Mouse (Mus musculus) granulocyte monocyte progenitor cell, adult 5-6 weeks (primary cell): ENCODE measurements around the gene Zfp78. TPM values are rescaled to one million over a fixed set of nuclear protein-coding genes. Genes with fewer than 3 reads are reported as not detected.
"Not testable (repeated sequence)": the region's sequence is repeated elsewhere in the genome, so short reads cannot be mapped to it uniquely, and the experiment has no call there.

Experiments
- ATAC-seq: replicated peaks from 2 replicates; pipeline ENCODE4 v1.8.0; 2016; ENCODE audit warnings: mild to moderate bottlenecking, moderate TSS enrichment, inconsistent platforms; ENCODE audit not compliant: poor library complexity, severe bottlenecking
- total RNA-seq, 2 experiments: library from RNA; stranded (forward) in 1 of 2; stranded (reverse) in 1 of 2; fragments of 200-712, 200-1000 nt in 1 of 2; fragments of >200 nt in 1 of 2; fragmentation: Nextera tagmentation in 1 of 2; gene quantifications; 2 replicates each; pipeline ENCODE4 v1.2.3; 2014 to 2017

The Zfp78 gene
- total RNA-seq (2014; fragmentation: Nextera tagmentation), result 1.8 and 2.9 TPM in 2 replicates
- 0.88 and 2.6 TPM in 2 replicates for total RNA-seq (2017)

DNA sequence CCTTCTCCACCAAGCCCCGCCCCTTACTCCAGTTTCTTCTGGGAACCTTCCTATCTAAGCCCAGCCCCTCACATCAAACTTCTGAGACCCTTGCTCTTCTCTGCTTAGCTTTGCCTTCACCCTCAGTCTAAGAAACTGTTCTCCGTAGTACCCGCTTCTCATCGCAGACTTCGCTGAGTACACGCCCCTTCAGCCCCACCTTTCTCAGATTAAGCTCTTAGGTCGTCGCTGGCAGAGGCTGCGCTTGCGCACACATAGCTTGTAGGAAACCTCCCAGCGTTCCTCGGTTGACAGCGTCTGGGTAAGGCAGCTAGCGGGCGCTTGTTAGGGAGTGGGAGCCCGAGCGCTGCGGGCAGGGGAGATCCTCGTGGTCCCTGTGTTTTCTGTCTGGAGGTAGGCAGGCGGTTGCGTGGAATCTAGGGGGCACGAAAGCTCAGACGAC lies at the start of gene Zfp78:
Zfp78 (plus strand) TSS at position 234 of the 442 bp plus-strand sequence.
- ATAC-seq, result peak; percentile 65

DNA sequence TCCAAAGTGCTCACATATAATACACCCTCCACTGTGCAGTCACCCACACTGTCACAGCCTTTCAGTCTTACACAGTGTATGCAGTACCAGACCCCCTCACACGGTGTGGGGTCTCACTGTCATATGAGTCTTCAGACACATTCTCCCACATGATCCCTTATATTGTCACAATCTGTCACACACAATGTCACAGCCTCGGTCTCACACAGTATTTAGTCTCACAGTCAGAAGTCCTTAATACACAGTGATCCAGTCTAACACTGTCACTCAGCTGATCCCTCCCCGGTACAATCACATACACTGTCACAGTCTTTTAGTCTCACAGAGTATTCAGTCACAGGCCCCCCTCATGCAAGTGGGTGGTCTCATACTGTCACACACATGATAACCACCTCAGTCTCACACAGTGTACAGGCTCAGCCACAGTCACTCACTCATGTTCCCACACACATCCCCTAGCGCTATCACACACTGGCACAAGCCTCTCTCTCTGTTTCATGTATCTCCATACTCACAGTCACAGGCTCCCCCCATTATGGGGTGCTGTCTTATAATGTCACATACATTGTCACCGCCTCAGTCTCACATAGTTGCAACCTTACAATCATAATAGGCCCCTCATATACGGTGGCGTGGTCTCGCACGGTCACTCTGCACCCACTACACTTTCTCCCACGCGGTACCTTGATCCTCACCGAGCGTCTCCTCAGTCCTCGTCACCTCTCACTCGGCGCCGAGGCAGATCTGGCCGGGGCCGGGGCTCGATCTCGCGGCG lies 32.4 kb upstream of the Zfp78 start:
- ATAC-seq, result peak; percentile 30

DNA sequence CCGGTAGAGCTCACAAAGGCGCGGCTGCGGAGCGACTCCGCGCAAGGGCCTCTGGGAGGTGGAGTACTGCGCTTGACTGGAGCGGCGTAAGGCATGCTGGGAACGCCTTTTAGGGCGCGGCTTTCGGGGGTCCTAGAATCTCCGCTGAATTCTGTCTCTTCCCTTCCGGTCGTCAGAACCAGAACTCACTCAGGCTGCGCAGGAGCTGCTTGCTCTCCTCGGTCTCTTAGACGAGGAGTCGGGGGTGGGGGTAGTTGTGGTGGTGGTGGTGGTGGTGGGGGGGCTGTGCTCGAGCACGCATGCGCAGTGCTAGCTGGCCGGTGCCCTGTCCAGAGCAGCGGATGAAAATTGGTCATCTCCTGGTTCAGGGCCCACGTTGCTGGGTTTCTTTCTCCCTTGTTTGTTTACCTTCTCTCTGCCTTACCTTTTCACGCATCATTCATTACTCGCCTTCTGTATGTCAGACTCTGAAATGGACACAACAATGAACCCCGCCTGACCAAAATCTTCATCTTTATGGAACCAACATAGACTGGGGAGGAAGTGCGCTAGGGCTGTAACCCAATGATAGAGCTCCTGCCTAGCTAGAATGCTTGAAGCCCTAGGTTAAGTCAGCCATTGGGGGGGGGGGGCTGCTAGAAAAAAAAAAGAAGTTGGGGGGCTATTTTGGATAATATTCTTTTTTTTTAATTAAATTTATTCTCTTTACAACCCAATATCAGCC lies 31.7 kb upstream of the Zfp78 start, which contains the start of gene Zfp583:
Zfp583 (minus strand) TSS at position 53 of the 724 bp plus-strand sequence.
- peak; percentile 98 for ATAC-seq

DNA sequence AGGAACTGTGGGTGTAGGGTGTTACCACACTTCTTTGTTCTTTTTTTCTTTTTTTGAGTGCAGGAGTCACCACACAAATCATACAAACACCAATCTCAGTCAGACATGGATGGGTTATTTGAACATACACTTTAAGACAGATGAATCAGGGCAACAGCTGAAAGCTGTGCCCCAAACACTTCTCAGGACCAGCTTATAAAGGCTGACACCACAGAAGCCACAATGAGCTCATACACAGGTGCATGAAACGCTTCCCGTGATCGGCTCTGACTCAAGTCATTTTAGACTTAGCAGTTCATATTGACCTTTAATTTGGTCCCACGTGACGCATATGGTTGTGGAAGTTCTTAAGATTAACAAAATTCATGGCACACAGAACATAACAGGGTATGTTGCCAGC lies 23.2 kb upstream of the Zfp78 start:
- ATAC-seq, result no peak

DNA sequence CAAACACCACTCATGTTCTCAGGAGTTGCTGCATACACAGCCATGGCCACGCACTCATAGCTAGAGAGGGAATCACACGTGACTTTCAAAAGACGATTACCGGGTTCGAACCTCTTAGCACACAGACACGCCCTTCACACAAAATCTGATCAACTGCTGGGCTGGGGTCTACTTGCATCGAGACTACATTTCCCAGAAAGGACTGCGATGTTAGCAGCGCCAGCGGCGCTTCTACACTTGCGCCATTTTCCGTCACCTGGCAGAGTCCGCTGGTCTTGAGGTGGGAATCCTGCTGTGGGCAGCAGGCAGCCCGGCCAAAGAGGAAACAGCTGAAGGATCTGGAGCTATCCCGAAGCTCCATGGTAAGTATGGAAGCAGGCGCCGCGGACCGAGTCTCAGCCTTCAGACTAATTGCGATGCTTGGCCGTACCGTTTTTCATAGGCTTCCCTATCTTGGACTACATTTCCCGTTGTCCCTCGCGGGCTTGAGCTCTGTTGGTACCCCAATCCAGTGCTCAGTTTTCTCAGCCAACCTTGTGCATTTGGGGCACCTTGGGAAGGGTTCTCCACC lies 19.5 kb upstream of the Zfp78 start, which contains the start of gene Gm3854:
Gm3854 (plus strand) TSS at position 259 of the 571 bp plus-strand sequence.
- ATAC-seq, result peak; percentile 92

DNA sequence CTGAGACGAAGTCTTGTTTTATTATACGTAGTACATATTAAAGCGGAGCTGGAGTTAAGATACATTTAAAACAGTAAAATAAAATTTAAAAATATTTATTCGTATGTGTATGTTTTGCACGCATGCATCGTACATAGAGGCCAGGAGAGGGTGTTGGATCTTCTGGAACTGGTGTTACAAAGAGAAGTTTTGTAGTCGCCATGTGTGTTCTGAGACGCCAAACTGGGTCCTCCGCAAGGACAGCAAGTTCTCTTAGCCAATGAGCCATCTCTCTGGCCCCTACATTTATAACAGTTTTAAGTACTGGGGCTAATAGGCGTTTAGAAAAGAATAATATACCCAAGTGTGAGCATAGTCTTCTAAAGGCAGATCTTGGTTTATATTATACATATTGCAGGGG lies 19.0 kb upstream of the Zfp78 start:
- no peak for ATAC-seq

DNA sequence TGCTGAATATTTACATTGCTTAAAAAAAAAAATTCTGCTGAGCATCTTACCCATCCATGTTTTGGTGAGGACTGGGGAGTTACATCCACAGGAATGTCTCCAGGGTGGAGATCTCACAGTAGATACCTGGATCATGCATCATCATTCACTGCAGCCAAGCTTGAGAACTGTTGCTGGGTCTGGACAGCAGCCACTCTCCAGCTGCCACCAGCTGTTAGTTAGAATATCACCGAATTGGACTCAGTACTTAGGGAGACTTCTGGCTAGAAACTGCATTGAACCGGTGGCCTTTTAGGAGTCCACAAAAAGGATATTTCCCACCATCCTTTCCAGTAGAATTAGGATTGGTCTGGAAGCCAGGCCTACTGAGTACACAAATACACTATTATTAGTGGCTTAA lies 5.0 kb upstream of the Zfp78 start:
- ATAC-seq, result no peak

DNA sequence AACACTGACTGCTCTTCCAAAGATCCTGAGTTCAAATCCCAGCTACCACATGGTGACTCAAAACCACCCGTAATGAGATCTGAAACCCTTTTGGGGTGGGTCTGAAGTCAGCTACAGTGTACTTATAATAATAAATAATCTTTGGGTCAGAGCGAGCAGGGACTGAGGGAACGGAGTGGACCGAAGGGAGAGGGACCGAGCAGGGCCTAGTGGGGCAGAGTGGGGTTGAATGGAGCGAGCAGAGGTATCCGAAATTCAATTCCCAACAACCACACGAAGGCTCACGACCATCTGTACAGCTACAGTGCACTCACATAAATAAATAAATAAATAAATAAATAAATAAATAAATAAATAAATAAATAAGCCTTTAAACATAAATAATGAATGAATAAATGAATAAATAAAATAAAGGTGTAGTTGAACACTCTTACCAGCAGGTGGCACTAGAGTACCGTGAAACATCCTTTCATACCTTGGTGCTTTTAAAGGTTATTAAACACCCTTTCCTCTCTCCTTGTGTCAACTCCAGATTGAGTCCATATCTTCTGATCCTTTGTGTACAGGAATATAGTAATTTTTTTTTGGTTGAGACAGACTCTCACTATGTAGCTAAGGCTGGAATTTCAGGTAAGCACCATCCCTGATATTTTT lies 4.0 kb upstream of the Zfp78 start:
- ATAC-seq, result no peak

DNA sequence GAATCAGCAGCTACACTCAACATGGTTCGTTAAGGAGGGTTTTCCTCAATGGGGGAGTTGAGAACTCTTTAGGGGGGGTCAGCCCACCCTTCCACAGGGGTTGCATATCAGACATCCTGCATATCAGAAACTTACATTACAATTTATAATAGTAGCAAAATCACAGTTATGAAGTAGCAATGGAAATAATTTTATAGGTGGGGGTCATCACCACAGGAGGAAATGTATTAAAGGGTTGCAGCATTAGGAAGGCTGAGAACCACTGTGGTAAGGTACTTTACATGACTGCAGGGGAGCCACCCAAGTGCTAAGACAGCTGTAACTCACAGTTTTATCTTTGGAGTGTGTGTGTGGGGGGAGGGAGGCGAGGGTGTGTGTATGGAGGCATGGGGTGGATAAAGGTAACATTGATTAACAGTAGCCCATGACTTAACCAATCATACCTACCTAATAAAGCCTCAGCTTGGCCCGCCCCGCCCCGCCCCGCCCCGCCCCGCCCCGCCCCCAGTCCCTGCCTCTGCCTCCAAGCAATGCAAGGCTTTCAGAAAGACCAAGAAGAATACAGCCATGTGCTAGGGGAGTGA lies 2.5 kb upstream of the Zfp78 start:
- ATAC-seq, result no peak

DNA sequence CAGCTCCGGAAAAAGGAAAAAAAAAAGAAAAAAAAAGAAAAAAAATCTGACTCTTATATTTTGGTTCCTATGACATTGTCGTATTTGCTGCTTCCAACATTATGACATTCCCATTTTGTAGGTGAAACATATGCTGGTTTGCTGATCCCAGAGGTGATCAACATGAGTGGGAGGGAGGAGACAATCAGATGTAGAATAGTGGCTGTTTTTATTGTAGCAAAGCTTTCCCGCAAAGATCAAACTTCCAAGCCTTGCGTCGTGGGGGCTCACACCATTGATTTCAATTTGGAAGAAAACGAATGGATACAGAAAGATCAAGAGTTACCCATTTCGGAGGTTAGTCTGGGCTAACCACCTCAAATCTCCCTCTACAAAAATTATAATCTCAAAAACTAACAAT lies 1.3 kb upstream of the Zfp78 start:
- no peak for ATAC-seq

DNA sequence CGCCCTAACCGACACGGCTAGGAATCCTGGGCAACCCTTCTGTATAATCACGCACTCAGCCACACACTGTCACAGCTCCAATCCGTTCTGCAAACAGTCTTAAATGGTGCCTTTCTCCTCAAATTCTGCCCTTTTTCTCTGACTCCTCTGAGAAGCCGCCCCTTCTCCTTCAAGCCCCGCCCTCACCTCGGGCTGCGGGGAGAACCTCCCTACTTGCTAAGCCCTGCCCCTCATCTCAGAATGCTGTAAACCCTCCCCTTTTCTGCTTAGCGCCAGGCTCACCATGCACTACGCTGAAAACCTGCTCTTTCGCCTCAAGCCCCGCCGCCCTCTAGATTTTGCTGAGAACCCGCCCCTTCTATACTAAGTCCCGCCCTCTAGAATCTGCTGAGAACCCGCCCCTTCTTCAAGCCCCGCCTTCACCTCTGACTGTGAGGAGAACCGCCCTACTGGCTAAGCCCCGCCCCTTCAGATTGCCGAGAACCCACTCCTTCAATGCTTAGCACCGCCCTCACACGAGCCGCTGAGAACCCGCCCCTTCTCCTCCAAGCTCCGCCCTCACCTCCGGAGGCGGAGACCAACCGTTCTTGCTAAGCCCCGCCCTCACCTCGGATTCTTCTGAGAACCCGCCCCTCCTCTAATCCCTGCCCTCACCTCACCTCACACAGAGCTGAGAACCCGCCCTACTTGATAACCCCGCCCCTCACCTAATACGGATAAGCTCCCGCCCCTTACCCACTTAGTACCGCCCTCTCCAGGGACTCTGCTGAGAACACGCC lies 623 bp upstream of the Zfp78 start:
- ATAC-seq, result peak; percentile 76

DNA sequence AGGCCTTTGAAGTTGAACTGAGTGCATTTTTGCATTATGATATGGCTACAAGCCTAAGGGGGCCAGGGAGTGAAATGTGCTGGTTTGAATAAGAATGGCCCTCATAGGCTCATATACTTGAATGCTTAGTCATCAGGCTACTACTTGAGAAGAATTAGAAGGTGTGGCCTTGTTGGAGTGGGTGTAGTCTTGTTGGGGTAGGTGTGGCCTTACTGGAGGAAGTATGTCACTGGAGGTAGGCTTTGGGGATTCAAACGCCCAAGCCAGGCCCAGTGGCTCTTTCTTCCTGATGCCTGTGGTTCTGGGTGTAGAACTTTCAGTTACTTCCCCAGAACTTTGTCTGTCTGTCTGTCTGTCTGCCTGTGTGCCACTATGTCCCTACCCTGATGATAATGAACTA lies 1.7 kb downstream of the Zfp78 start:
- ATAC-seq, result no peak

DNA sequence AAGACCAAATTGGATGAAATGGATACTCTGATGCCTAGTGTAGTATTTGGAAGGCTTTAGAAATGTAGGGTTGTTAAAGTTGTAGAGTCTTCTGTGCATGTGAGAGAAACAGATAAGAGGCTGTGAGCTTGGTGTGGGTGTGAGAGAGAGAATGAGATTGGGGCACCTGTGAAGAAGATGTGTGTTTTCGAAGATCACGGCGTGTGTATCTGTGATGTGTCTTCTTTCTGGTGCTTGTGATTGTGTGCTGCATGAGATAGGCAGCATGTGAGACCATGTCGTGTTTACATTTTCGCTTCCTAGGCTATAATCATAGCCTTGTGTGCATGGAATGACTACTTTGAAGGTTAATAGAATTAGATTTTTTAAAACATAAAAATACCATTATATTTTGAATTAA lies 4.1 kb downstream of the Zfp78 start:
- no peak for ATAC-seq

DNA sequence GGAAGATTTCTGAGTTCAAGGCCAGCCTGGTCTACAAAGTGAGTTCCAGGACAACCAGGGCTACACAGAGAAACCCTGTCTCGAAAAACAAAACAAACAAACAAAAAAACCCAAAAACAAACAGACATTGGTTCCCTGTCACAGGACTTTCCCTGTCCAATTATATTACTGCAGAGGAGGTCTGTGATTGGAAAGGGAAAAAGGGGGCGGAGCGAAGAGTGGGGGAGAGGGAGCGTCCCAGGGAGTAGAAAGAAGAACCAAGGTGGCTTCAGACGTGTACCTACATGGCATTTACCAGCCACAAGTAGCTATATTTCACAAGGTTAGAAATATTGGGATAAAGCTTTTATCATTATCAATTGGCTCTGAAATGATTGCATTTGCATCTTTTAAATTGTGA lies 5.1 kb downstream of the Zfp78 start:
- not testable (repeated sequence) for ATAC-seq

DNA sequence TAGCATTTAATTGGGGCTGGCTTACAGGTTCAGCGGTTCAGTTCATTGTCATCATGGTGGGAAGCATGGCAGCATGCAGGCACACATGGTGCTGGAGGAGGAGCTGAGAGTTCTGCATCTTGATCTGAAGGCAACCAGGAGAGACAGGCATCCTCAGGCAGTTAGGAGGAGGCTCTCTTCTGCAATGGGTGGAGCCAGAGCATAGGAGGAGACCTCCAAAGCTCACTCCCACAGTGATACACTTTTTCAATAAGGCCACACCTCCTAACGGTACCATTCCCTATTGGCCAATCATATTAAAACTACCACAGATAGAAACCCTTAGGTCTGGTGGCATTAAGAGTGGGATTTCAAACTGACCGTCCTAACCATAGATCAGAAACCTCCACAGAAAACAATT lies 6.4 kb downstream of the Zfp78 start:
- no peak for ATAC-seq

DNA sequence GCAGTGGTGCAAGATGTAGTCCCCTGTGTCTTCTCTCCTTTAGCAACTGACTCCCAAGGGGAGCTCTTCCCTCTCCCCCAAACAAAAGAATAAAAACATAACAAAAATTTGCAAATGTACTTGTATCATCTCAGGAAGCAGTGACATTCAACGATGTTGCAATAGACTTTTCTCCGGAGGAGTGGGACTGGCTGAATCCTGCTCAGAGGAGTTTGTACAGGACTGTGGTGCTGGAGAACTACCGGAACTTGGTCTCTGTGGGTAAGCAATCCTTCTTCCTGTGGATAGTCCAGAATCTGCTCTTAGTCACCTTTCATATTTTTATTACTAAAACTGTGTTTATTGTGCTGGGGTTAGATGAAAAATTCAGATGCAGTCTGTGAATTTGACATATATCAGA lies 9.9 kb downstream of the Zfp78 start:
- ATAC-seq, result peak; percentile 40; the same call in 1 of the 2 replicates

DNA sequence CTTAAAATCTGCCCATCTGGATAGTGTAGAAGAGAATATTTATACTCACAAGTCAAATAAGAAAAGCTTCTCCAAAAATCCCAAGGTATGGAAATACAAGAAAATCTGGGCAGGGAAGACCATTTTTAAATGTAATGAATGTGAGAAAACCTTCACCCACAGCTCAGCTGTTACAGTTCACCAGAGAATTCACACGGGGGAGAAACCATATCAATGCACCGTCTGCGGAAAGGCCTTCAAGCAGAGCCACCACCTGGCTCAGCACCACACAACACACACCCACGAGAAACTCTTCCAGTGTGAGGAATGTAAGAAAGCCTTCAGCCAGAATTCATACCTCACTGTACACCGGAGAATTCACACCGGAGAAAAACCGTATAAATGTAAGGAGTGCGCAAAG lies 15.4 kb downstream of the Zfp78 start:
- ATAC-seq, result no peak

DNA sequence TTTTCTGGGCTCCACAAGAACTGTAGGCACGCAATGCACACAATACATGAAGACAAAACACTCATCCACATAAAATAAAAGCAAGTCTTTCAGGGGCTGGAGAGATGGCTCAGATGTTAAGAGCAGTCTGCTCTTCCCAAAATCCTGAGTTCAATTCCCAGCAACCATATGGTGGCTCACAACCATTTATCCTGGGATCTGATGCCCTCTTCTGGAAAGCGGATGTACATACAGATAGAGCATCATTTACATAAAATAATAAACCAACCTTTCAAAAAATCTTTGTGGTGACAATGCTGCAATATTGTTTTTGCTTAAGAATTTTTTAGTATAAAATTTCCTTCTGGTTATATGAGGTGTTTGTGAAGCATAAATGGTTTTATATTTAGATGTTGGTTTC lies 18.4 kb downstream of the Zfp78 start:
- ATAC-seq, result no peak

DNA sequence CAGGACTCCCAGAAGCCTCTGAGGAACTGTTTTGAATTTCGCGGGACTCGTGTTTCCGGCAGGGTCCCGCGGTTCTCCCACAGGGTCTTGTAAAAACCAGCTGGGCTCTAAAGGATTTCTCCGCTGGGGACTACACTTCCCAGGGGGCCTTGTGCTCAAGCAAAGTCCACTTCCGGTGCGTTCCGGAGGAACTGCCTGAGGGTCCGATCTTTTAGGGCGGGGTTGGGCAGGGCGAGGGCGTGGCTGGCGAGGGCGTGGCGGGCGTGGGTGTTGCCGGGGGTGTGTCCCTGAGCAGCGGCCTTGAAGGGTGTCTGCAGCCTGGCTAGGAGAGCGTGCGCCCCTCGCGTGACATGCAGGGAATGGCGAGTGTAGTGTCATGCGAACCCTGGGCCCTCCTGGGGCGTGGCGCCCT lies 20.0 kb downstream of the Zfp78 start, which contains the start of gene Zfp28:
Zfp28 (plus strand) TSS at position 252 of the 412 bp plus-strand sequence.
- peak; percentile 96 for ATAC-seq
